Mouse (Mus musculus) neural tube, embryonic 15.5 days (tissue): ENCODE results near the gene 3110009E18Rik. TPM values are rescaled to one million over a fixed set of nuclear protein-coding genes. Genes with fewer than 3 reads are reported as not detected.
"Not testable (repeated sequence)": the region's sequence is repeated elsewhere in the genome, so short reads cannot be mapped to it uniquely, and the experiment has no call there.

ENCODE experiments used
- ATAC-seq: fragments of 200-750 bp; cut with Nextera tagmentation; 2 replicates; pipeline ENCODE4 v1.8.0; 2017; ENCODE audit warnings: mild to moderate bottlenecking, moderate TSS enrichment, moderate library complexity; ENCODE audit not compliant: low FRiP score
- H3K27ac ChIP-seq: fragments of 300-500 bp; sonication (generic); replicated peaks from 2 replicates; pipeline ENCODE4 v1.5.1; 2015; ENCODE audit warnings: mild to moderate bottlenecking, inconsistent platforms
- H3K27me3 ChIP-seq: fragments of 300-500 bp; sonication (generic); replicated peaks from 2 replicates; pipeline ENCODE4 v1.6.1; 2015; ENCODE audit warnings: inconsistent platforms
- H3K36me3 ChIP-seq: fragments of 300-500 bp; sonication (generic); 2 replicates; pipeline ENCODE4 v1.6.1; 2015; ENCODE audit warnings: inconsistent platforms
- H3K4me1 ChIP-seq: fragments of 300-500 bp; sonication (generic); 2 replicates; pipeline ENCODE4 v1.6.1; 2015; ENCODE audit warnings: inconsistent platforms
- H3K4me2 ChIP-seq: fragments of 300-500 bp; sonication (generic); 2 replicates; pipeline ENCODE4 v1.6.1; 2015; ENCODE audit warnings: inconsistent platforms, mild to moderate bottlenecking, moderate library complexity
- H3K4me3 ChIP-seq: fragments of 300-500 bp; sonication (generic); replicated peaks from 2 replicates; pipeline ENCODE4 v1.5.1; 2015; ENCODE audit warnings: mild to moderate bottlenecking, inconsistent platforms
- H3K9ac ChIP-seq: fragments of 300-500 bp; sonication (generic); replicated peaks from 2 replicates; pipeline ENCODE4 v1.6.1; 2015; ENCODE audit warnings: mild to moderate bottlenecking, inconsistent platforms
- H3K9me3 ChIP-seq: fragments of 300-500 bp; sonication (generic); replicated peaks from 2 replicates; pipeline ENCODE4 v1.6.1; 2016; ENCODE audit warnings: inconsistent platforms
- WGBS: fragments of 180-500 bp; shearing (Covaris S2); methylation state at CpG from one replicate; pipeline ENCODE4 v1.1.7; 2015; ENCODE audit warnings: mixed read lengths; 5-methylcytosine and 5-hydroxymethylcytosine counted together
- polyA plus RNA-seq: library from polyadenylated mRNA; unstranded; fragments of >200 nt; fragmentation: Nextera tagmentation; extraction: Ambion mirVana; gene quantifications from 2 replicates; pipeline ENCODE4 v1.2.1, GENCODE M21; 2015

3110009E18Rik gene
- polyA plus RNA-seq, 1 experiment from 2014 or later = 17.9 TPM

- Histone ChIP-seq H3K4me2 (no peak overlapping the region), H3K27me3 (no peaks in the 10 kb centered on the region), H3K36me3 (no peaks in the 10 kb centered on the region), H3K9me3 (no peaks in the 10 kb centered on the region), H3K27ac (no peak overlapping the region), H3K4me1 (no peaks in the 10 kb centered on the region; the same call in 1 of the 2 replicates), H3K9ac (no peak overlapping the region), H3K4me3 (no peak overlapping the region)
- 77% methylated on average over 3 of the region's 3 CpGs for WGBS
- ATAC-seq = no peak
Measured at GRCm38 (mm10) chr1:120085696-120086095, 35.3 kb upstream of the 3110009E18Rik start.

GRCm38 (mm10) chr1:120086644-120087043 lies 34.3 kb upstream of the 3110009E18Rik start:
- H3K9me3 ChIP-seq = no peaks in the 10 kb centered on the region
- H3K27ac ChIP-seq = no peak overlapping the region
- H3K27me3 ChIP-seq = no peaks in the 10 kb centered on the region
- ATAC-seq = no peak
- no peaks in the 10 kb centered on the region for H3K36me3 ChIP-seq
- 71% methylated on average over 13 of the region's 13 CpGs for WGBS
- H3K4me2 ChIP-seq = no peak overlapping the region
- H3K4me1 ChIP-seq = no peaks in the 10 kb centered on the region; the same call in 1 of the 2 replicates
- no peak overlapping the region for H3K4me3 ChIP-seq
- H3K9ac ChIP-seq = no peak overlapping the region

GRCm38 (mm10) chr1:120089180-120089579 lies 31.8 kb upstream of the 3110009E18Rik start:
- Histone ChIP-seq H3K9ac (no peak overlapping the region), H3K36me3 (no peaks in the 10 kb centered on the region), H3K4me3 (no peak overlapping the region), H3K27ac (no peak overlapping the region), H3K4me2 (no peak overlapping the region), H3K9me3 (no peaks in the 10 kb centered on the region), H3K27me3 (no peaks in the 10 kb centered on the region), H3K4me1 (no peaks in the 10 kb centered on the region)
- 4% methylated on average over 4 of the region's 5 CpGs for WGBS
- ATAC-seq = no peak

GRCm38 (mm10) chr1:120090880-120091570 lies 30.0 kb upstream of the 3110009E18Rik start:
- no peak overlapping the region for H3K4me3 ChIP-seq
- WGBS = 84% methylated on average over 8 of the region's 8 CpGs
- no peaks in the 10 kb centered on the region for H3K36me3 ChIP-seq
- H3K9ac ChIP-seq = no peak overlapping the region
- no peak overlapping the region for H3K4me2 ChIP-seq
- no peaks in the 10 kb centered on the region for H3K27me3 ChIP-seq
- no peak for ATAC-seq
- H3K27ac ChIP-seq = no peak overlapping the region
- H3K9me3 ChIP-seq = no peaks in the 10 kb centered on the region
- H3K4me1 ChIP-seq = no peaks in the 10 kb centered on the region

- H3K4me1 ChIP-seq, H3K9me3 ChIP-seq, H3K4me2 ChIP-seq, H3K36me3 ChIP-seq, H3K27me3 ChIP-seq, ATAC-seq, H3K27ac ChIP-seq, H3K9ac ChIP-seq, H3K4me3 ChIP-seq: not testable (repeated sequence)
- 59% methylated on average over 11 of the region's 14 CpGs for WGBS
Measured at GRCm38 (mm10) chr1:120093482-120094134, 27.4 kb upstream of the 3110009E18Rik start.

GRCm38 (mm10) chr1:120094920-120095319 lies 26.1 kb upstream of the 3110009E18Rik start:
- ATAC-seq = no peak
- no peak overlapping the region for H3K27ac ChIP-seq
- H3K36me3 ChIP-seq = no peaks in the 10 kb centered on the region
- no peak overlapping the region for H3K9ac ChIP-seq
- H3K9me3 ChIP-seq = no peaks in the 10 kb centered on the region
- H3K27me3 ChIP-seq = no peaks in the 10 kb centered on the region
- H3K4me1 ChIP-seq = no peaks in the 10 kb centered on the region
- H3K4me2 ChIP-seq = no peak overlapping the region
- 80% methylated on average over 3 of the region's 3 CpGs for WGBS
- no peak overlapping the region for H3K4me3 ChIP-seq

GRCm38 (mm10) chr1:120098327-120098726 lies 22.7 kb upstream of the 3110009E18Rik start:
- H3K36me3 ChIP-seq = no peaks in the 10 kb centered on the region
- H3K27me3 ChIP-seq = no peaks in the 10 kb centered on the region
- no peak overlapping the region for H3K4me3 ChIP-seq
- ATAC-seq = no peak
- no peak overlapping the region for H3K27ac ChIP-seq
- H3K9me3 ChIP-seq = no peaks in the 10 kb centered on the region
- 18% methylated on average over 7 of the region's 7 CpGs for WGBS
- no peak overlapping the region for H3K4me2 ChIP-seq
- H3K4me1 ChIP-seq = no peaks in the 10 kb centered on the region
- no peak overlapping the region for H3K9ac ChIP-seq

- ATAC-seq = no peak
- H3K9ac ChIP-seq = no peak overlapping the region
- no peak overlapping the region for H3K4me3 ChIP-seq
- WGBS = 69% methylated on average over 6 of the region's 6 CpGs
- H3K9me3 ChIP-seq = no peaks in the 10 kb centered on the region
- no peaks in the 10 kb centered on the region for H3K36me3 ChIP-seq
- no peaks in the 10 kb centered on the region for H3K27me3 ChIP-seq
- no peak overlapping the region for H3K4me2 ChIP-seq
- no peak overlapping the region for H3K27ac ChIP-seq
- H3K4me1 ChIP-seq = no peaks in the 10 kb centered on the region
Measured at GRCm38 (mm10) chr1:120099483-120099882, 21.5 kb upstream of the 3110009E18Rik start.

GRCm38 (mm10) chr1:120100456-120101226 lies 20.3 kb upstream of the 3110009E18Rik start:
- H3K27me3 ChIP-seq = no peaks in the 10 kb centered on the region
- no peak overlapping the region for H3K9ac ChIP-seq
- no peaks in the 10 kb centered on the region for H3K4me1 ChIP-seq
- ATAC-seq = no peak
- H3K4me2 ChIP-seq = no peak overlapping the region
- no peak overlapping the region for H3K4me3 ChIP-seq
- no peak overlapping the region for H3K27ac ChIP-seq
- WGBS = 72% methylated on average over 8 of the region's 8 CpGs
- H3K9me3 ChIP-seq = no peaks in the 10 kb centered on the region
- no peaks in the 10 kb centered on the region for H3K36me3 ChIP-seq

GRCm38 (mm10) chr1:120101227-120101609 lies 19.8 kb upstream of the 3110009E18Rik start:
- H3K9me3 ChIP-seq = no peaks in the 10 kb centered on the region
- H3K9ac ChIP-seq = no peak overlapping the region
- no peaks in the 10 kb centered on the region for H3K4me1 ChIP-seq
- WGBS = 89% methylated on average over 3 of the region's 3 CpGs
- no peaks in the 10 kb centered on the region for H3K36me3 ChIP-seq
- H3K4me3 ChIP-seq = no peak overlapping the region
- no peak overlapping the region for H3K27ac ChIP-seq
- no peak for ATAC-seq
- no peak overlapping the region for H3K4me2 ChIP-seq
- H3K27me3 ChIP-seq = no peaks in the 10 kb centered on the region

- Histone ChIP-seq H3K9ac (no peak overlapping the region), H3K4me3 (no peak overlapping the region), H3K36me3 (no peaks in the 10 kb centered on the region), H3K27ac (no peak overlapping the region), H3K9me3 (no peaks in the 10 kb centered on the region), H3K27me3 (no peaks in the 10 kb centered on the region), H3K4me1 (no peaks in the 10 kb centered on the region), H3K4me2 (no peak overlapping the region)
- 71% methylated on average over 5 of the region's 5 CpGs for WGBS
- ATAC-seq = no peak
Measured at GRCm38 (mm10) chr1:120105556-120105959, 15.4 kb upstream of the 3110009E18Rik start.
